Mouse (Mus musculus): Measurements from ENCODE around the gene Lsm14b.

DNA sequence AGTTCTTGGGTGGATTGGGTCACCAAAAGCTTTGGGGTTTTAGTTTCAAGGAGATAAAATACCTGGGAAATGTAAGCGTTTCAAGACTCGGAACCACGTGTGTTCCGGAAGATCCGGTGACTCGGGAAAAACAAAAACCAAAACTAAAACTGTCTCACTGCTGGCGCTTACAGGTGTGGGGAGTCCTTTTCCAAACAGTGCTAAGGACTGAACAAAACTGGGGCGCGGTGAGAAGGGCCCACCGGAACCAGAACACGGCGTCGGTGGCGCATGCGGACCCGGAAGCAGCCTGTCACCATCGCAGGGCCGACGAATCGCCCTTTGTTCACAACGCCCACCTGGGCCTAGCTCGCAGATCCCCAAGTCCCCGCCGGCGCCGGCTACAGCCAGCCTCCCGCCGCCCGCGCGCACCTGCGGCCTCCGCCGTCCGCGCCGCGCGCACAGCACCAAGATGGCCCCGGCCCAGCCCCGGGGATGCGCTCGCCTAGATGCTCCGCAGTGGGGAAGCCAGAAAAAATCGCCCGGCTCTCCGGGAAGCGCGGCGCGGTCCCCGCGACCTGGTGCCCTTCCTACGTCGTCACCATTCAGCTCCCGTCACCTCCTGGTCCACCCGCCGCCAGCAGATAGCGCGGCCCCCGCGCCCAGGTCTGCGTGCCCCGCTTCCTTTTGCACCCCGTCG lies 16.9 kb downstream of the Lsm14b start:
- TF ChIP-seq CTCF (IDR thresholded peaks at IDR 0.05; ENCODE audit: borderline replicate concordance, control insufficient read depth, extremely low read depth, insufficient read depth, low read length, poor library complexity) (no peak), POLR2A (IDR thresholded peaks at IDR 0.05; ENCODE audit: control insufficient read depth, extremely low read depth, insufficient read depth, low read length, poor library complexity) (no peak)
